Mouse (Mus musculus): ENCODE results near the gene Cxcl16. TPM values are rescaled to one million over a fixed set of nuclear protein-coding genes. Genes with fewer than 3 reads are reported as not detected.

Gene Cxcl16
- polyA plus RNA-seq, 1 experiment: 0.08 TPM

GRCm38 (mm10) chr11:70447373-70447772, 12.4 kb downstream of the Cxcl16 start:
- Histone ChIP-seq H3K4me3 (no peak overlapping the region), H3K4me2 (ENCODE audit: low read depth) (no peak overlapping the region), H3K27me3 (ENCODE audit: control insufficient read depth, insufficient read depth, insufficient read length) (no peaks in the 10 kb centered on the region), H3K79me2 (ENCODE audit: control insufficient read depth, insufficient read depth) (peaks cover 2% of the 10 kb centered on the region), H3K36me3 (ENCODE audit: control insufficient read depth, insufficient read depth) (no peaks in the 10 kb centered on the region), H3ac (ENCODE audit: control insufficient read depth, insufficient read length) (no peak overlapping the region)
- no peak for TF ChIP-seq USF1 (IDR thresholded peaks at IDR 0.05; ENCODE audit: low read depth)
- no peak for TF ChIP-seq POLR2A (IDR thresholded peaks at IDR 0.05; ENCODE audit: insufficient read length, low read depth)
- TF ChIP-seq MAX (IDR thresholded peaks at IDR 0.05; ENCODE audit: low read depth): no peak
- TF ChIP-seq POLR2AphosphoS2 (IDR thresholded peaks at IDR 0.05; ENCODE audit: insufficient read length, low read depth): no peak
- no peak for TF ChIP-seq MYOG (IDR thresholded peaks at IDR 0.05; ENCODE audit: control insufficient read depth in 1 of 3, insufficient read depth in 1 of 3, insufficient read length in 2 of 3, low read depth in 2 of 3)
- TF ChIP-seq TCF12 (IDR thresholded peaks at IDR 0.05; ENCODE audit: insufficient read depth, poor library complexity, severe bottlenecking): no peak
- no peak for TF ChIP-seq REST (IDR thresholded peaks at IDR 0.05; ENCODE audit: insufficient read depth, insufficient read length)
- no peak for TF ChIP-seq SRF (IDR thresholded peaks at IDR 0.05; ENCODE audit: control insufficient read depth, insufficient read length, low read depth)
- no peak for TF ChIP-seq TCF3 (IDR thresholded peaks at IDR 0.05; ENCODE audit: insufficient read length, low read depth)
- TF ChIP-seq MYOD1 (IDR thresholded peaks at IDR 0.05; ENCODE audit: control insufficient read depth in 1 of 3, insufficient read length in 2 of 3, low read depth in 2 of 3): no peak
- no peak for TF ChIP-seq CEBPB (IDR thresholded peaks at IDR 0.05; ENCODE audit: insufficient read depth, poor library complexity, severe bottlenecking)
- no peak for TF ChIP-seq E2F4 (IDR thresholded peaks at IDR 0.05; ENCODE audit: insufficient read depth)

- Histone ChIP-seq H3K4me3 (no peak overlapping the region), H3K27me3 (ENCODE audit: control insufficient read depth, insufficient read depth, insufficient read length) (no peaks in the 10 kb centered on the region), H3ac (ENCODE audit: control insufficient read depth, insufficient read length) (no peak overlapping the region), H3K4me2 (ENCODE audit: low read depth) (no peak overlapping the region), H3K79me2 (ENCODE audit: control insufficient read depth, insufficient read depth) (no peaks in the 10 kb centered on the region), H3K36me3 (ENCODE audit: control insufficient read depth, insufficient read depth) (peaks cover 4% of the 10 kb centered on the region)
- TF ChIP-seq MAX (IDR thresholded peaks at IDR 0.05; ENCODE audit: low read depth) (no peak), SRF (IDR thresholded peaks at IDR 0.05; ENCODE audit: control insufficient read depth, insufficient read length, low read depth) (no peak)
Observed at GRCm38 (mm10) chr11:70446756-70447155, 13.0 kb downstream of the Cxcl16 start.

- H3K79me2 ChIP-seq (ENCODE audit: control insufficient read depth, insufficient read depth): no peaks in the 10 kb centered on the region
- no peak overlapping the region for H3K4me3 ChIP-seq
- H3K36me3 ChIP-seq (ENCODE audit: control insufficient read depth, insufficient read depth): peaks cover 4% of the 10 kb centered on the region
- no peak for TF ChIP-seq POLR2A (IDR thresholded peaks at IDR 0.05; ENCODE audit: insufficient read length, low read depth)
- no peak for TF ChIP-seq REST (IDR thresholded peaks at IDR 0.05; ENCODE audit: insufficient read depth, insufficient read length)
- TF ChIP-seq POLR2AphosphoS2 (IDR thresholded peaks at IDR 0.05; ENCODE audit: insufficient read length, low read depth): no peak
- no peak for TF ChIP-seq SRF (IDR thresholded peaks at IDR 0.05; ENCODE audit: control insufficient read depth, insufficient read length, low read depth)
- TF ChIP-seq TCF12 (IDR thresholded peaks at IDR 0.05; ENCODE audit: insufficient read depth, poor library complexity, severe bottlenecking): no peak
- TF ChIP-seq MYOG (IDR thresholded peaks at IDR 0.05; ENCODE audit: control insufficient read depth in 1 of 3, insufficient read depth in 1 of 3, insufficient read length in 2 of 3, low read depth in 2 of 3): no peak
- TF ChIP-seq MAX (IDR thresholded peaks at IDR 0.05; ENCODE audit: low read depth): no peak
- TF ChIP-seq E2F4 (IDR thresholded peaks at IDR 0.05; ENCODE audit: insufficient read depth): no peak
- TF ChIP-seq MYOD1 (IDR thresholded peaks at IDR 0.05; ENCODE audit: control insufficient read depth in 1 of 3, insufficient read length in 2 of 3, low read depth in 2 of 3): no peak
- no peak for TF ChIP-seq USF1 (IDR thresholded peaks at IDR 0.05; ENCODE audit: low read depth)
- no peak for TF ChIP-seq CEBPB (IDR thresholded peaks at IDR 0.05; ENCODE audit: insufficient read depth, poor library complexity, severe bottlenecking)
- TF ChIP-seq TCF3 (IDR thresholded peaks at IDR 0.05; ENCODE audit: insufficient read length, low read depth): no peak
- no peaks in the 10 kb centered on the region for H3K27me3 ChIP-seq (ENCODE audit: control insufficient read depth, insufficient read depth, insufficient read length)
- H3ac ChIP-seq (ENCODE audit: control insufficient read depth, insufficient read length): no peak overlapping the region
- H3K4me2 ChIP-seq (ENCODE audit: low read depth): no peak overlapping the region
Observed at GRCm38 (mm10) chr11:70444667-70445066, 15.1 kb downstream of the Cxcl16 start.

- TF ChIP-seq MYOG (IDR thresholded peaks at IDR 0.05; ENCODE audit: control insufficient read depth in 1 of 3, insufficient read depth in 1 of 3, insufficient read length in 2 of 3, low read depth in 2 of 3) (no peak), SRF (IDR thresholded peaks at IDR 0.05; ENCODE audit: control insufficient read depth, insufficient read length, low read depth) (no peak), TCF12 (IDR thresholded peaks at IDR 0.05; ENCODE audit: insufficient read depth, poor library complexity, severe bottlenecking) (no peak), E2F4 (IDR thresholded peaks at IDR 0.05; ENCODE audit: insufficient read depth) (no peak), TCF3 (IDR thresholded peaks at IDR 0.05; ENCODE audit: insufficient read length, low read depth) (no peak), MYOD1 (IDR thresholded peaks at IDR 0.05; ENCODE audit: control insufficient read depth in 1 of 3, insufficient read length in 2 of 3, low read depth in 2 of 3) (no peak), REST (IDR thresholded peaks at IDR 0.05; ENCODE audit: insufficient read depth, insufficient read length) (no peak), POLR2A (IDR thresholded peaks at IDR 0.05; ENCODE audit: insufficient read length, low read depth) (no peak), MAX (IDR thresholded peaks at IDR 0.05; ENCODE audit: low read depth) (no peak), USF1 (IDR thresholded peaks at IDR 0.05; ENCODE audit: low read depth) (no peak), POLR2AphosphoS2 (IDR thresholded peaks at IDR 0.05; ENCODE audit: insufficient read length, low read depth) (no peak), CEBPB (IDR thresholded peaks at IDR 0.05; ENCODE audit: insufficient read depth, poor library complexity, severe bottlenecking) (no peak)
- Histone ChIP-seq H3K36me3 (ENCODE audit: control insufficient read depth, insufficient read depth) (peaks cover 4% of the 10 kb centered on the region), H3K4me2 (ENCODE audit: low read depth) (no peak overlapping the region), H3K79me2 (ENCODE audit: control insufficient read depth, insufficient read depth) (no peaks in the 10 kb centered on the region), H3ac (ENCODE audit: control insufficient read depth, insufficient read length) (no peak overlapping the region), H3K27me3 (ENCODE audit: control insufficient read depth, insufficient read depth, insufficient read length) (no peaks in the 10 kb centered on the region), H3K4me3 (no peak overlapping the region)
Observed at GRCm38 (mm10) chr11:70443964-70444363, 15.8 kb downstream of the Cxcl16 start.

- Histone ChIP-seq H3K27me3 (ENCODE audit: control insufficient read depth, insufficient read depth, insufficient read length) (no peaks in the 10 kb centered on the region), H3ac (ENCODE audit: control insufficient read depth, insufficient read length) (no peak overlapping the region), H3K4me3 (no peak overlapping the region), H3K4me2 (ENCODE audit: low read depth) (no peak overlapping the region), H3K36me3 (ENCODE audit: control insufficient read depth, insufficient read depth) (peaks cover 7% of the 10 kb centered on the region), H3K79me2 (ENCODE audit: control insufficient read depth, insufficient read depth) (no peaks in the 10 kb centered on the region)
- TF ChIP-seq MYOG (IDR thresholded peaks at IDR 0.05; ENCODE audit: control insufficient read depth in 1 of 3, insufficient read depth in 1 of 3, insufficient read length in 2 of 3, low read depth in 2 of 3) (no peak), POLR2A (IDR thresholded peaks at IDR 0.05; ENCODE audit: insufficient read length, low read depth) (no peak), TCF3 (IDR thresholded peaks at IDR 0.05; ENCODE audit: insufficient read length, low read depth) (no peak), MAX (IDR thresholded peaks at IDR 0.05; ENCODE audit: low read depth) (no peak), MYOD1 (IDR thresholded peaks at IDR 0.05; ENCODE audit: control insufficient read depth in 1 of 3, insufficient read length in 2 of 3, low read depth in 2 of 3) (no peak), POLR2AphosphoS2 (IDR thresholded peaks at IDR 0.05; ENCODE audit: insufficient read length, low read depth) (no peak), TCF12 (IDR thresholded peaks at IDR 0.05; ENCODE audit: insufficient read depth, poor library complexity, severe bottlenecking) (no peak), SRF (IDR thresholded peaks at IDR 0.05; ENCODE audit: control insufficient read depth, insufficient read length, low read depth) (no peak), USF1 (IDR thresholded peaks at IDR 0.05; ENCODE audit: low read depth) (no peak), E2F4 (IDR thresholded peaks at IDR 0.05; ENCODE audit: insufficient read depth) (no peak), REST (IDR thresholded peaks at IDR 0.05; ENCODE audit: insufficient read depth, insufficient read length) (no peak)
Observed at GRCm38 (mm10) chr11:70441882-70442281, 17.9 kb downstream of the Cxcl16 start.
